Mouse (Mus musculus) stomach, postnatal 0 days (tissue): Measurements from ENCODE around the gene Olfr1276. TPM values are rescaled to one million over a fixed set of nuclear protein-coding genes. Genes with fewer than 3 reads are reported as not detected.

ENCODE experiments used
- ATAC-seq: fragments of 200-750 bp; cut with Nextera tagmentation; 2 replicates; pipeline ENCODE4 v1.8.0; 2017; ENCODE audit not compliant: low FRiP score, low TSS enrichment
- DNase-seq: peaks from one replicate; pipeline ENCODE4 v3.0.0-alpha.2; 2016; ENCODE audit warnings: low spot score
- H3K27ac ChIP-seq: fragments of 300-500 bp; sonication (generic); replicated peaks from 2 replicates; pipeline ENCODE4 v1.5.1; 2014; ENCODE audit warnings: mild to moderate bottlenecking, control low read depth
- H3K27me3 ChIP-seq: fragments of 300-500 bp; sonication (generic); 2 replicates; pipeline ENCODE4 v1.6.1; 2014; ENCODE audit warnings: low read length; ENCODE audit not compliant: control insufficient read depth, insufficient read depth
- H3K36me3 ChIP-seq: fragments of 300-500 bp; sonication (generic); 2 replicates; pipeline ENCODE4 v1.6.1; 2014; ENCODE audit warnings: low read length, mixed read lengths; ENCODE audit not compliant: control insufficient read depth, insufficient read depth
- H3K4me1 ChIP-seq: fragments of 300-500 bp; sonication (generic); replicated peaks from 2 replicates; pipeline ENCODE4 v1.6.1; 2014; ENCODE audit warnings: antibody characterized with exemption; ENCODE audit not compliant: control insufficient read depth, insufficient read depth
- H3K4me2 ChIP-seq: fragments of 300-500 bp; sonication (generic); replicated peaks from 2 replicates; pipeline ENCODE4 v1.6.1; 2014; ENCODE audit warnings: low read depth, mild to moderate bottlenecking, control low read depth, moderate library complexity
- H3K4me3 ChIP-seq: fragments of 300-500 bp; sonication (generic); 2 replicates; pipeline ENCODE4 v1.5.1; 2014; ENCODE audit warnings: low read depth, low read length, control low read depth
- H3K9ac ChIP-seq: fragments of 300-500 bp; sonication (generic); 2 replicates; pipeline ENCODE4 v1.6.1; 2014; ENCODE audit warnings: mild to moderate bottlenecking, low read length, control low read depth, mixed read lengths
- H3K9me3 ChIP-seq: fragments of 300-500 bp; sonication (generic); 2 replicates; pipeline ENCODE4 v1.6.1; 2016; ENCODE audit warnings: low read length; ENCODE audit not compliant: control insufficient read depth
- CTCF ChIP-seq: IDR thresholded peaks from 2 replicates; pipeline ENCODE4 v1.5.1; 2016; ENCODE audit warnings: antibody characterized with exemption, low read depth, mild to moderate bottlenecking, moderate library complexity
- EP300 ChIP-seq: optimal IDR thresholded peaks from 2 replicates; pipeline ENCODE3; 2016; ENCODE audit warnings: antibody characterized with exemption
- polyA plus RNA-seq: library from polyadenylated mRNA; unstranded; fragments of >200 nt; fragmentation: Nextera tagmentation; extraction: Ambion mirVana; gene quantifications from 2 replicates; pipeline ENCODE4 v1.2.1, GENCODE M21; 2015

Gene Olfr1276
- polyA plus RNA-seq, 1 experiment from 2014 or later = not detected

- Histone ChIP-seq H3K4me1 (no peaks in the 10 kb centered on the region), H3K9ac (no peak within 1 kb of the TSS), H3K27ac (no peak within 1 kb of the TSS), H3K4me3 (no peak within 1 kb of the TSS), H3K36me3 (no peaks in the 10 kb centered on the region), H3K4me2 (no peak within 1 kb of the TSS), H3K9me3 (no peaks in the 10 kb centered on the region), H3K27me3 (no peaks in the 10 kb centered on the region)
- no peak for ATAC-seq
- TF ChIP-seq EP300 (no peak), CTCF (no peak)
- DNase-seq = no peak
Observed at GRCm38 (mm10) chr2:111300374-111300773, 46.1 kb downstream of the Olfr1276 start, which contains the start of gene Olfr1279. Gene Olfr1279, plus strand, starts transcription at chr2:111300635.

Other genes with a start within 250 kb of the Olfr1276 start
- not detected in 2 replicates for gene Gm13941, start 148.5 kb upstream of the Olfr1276 start, polyA plus RNA-seq
- not detected in 2 replicates for gene Gm15130, start 101.6 kb upstream of the Olfr1276 start, polyA plus RNA-seq
- not detected in 2 replicates for gene 4930430A15Rik, start 24.9 kb upstream of the Olfr1276 start, polyA plus RNA-seq
- gene Olfr1275, start 19.2 kb upstream of the Olfr1276 start, polyA plus RNA-seq = not detected in 2 replicates
- gene Olfr1277, start 19.6 kb downstream of the Olfr1276 start, polyA plus RNA-seq = 0.01 TPM in 1 of 2 replicates, not detected in the other
- gene Olfr1278, start 35.6 kb downstream of the Olfr1276 start, polyA plus RNA-seq = not detected in 2 replicates
- gene Olfr1279, start 46.1 kb downstream of the Olfr1276 start, polyA plus RNA-seq = not detected in 2 replicates
- gene Olfr1280, start 59.5 kb downstream of the Olfr1276 start, polyA plus RNA-seq = not detected in 2 replicates
- not detected in 2 replicates for gene Olfr1281, start 72.0 kb downstream of the Olfr1276 start, polyA plus RNA-seq
- gene Olfr1282, start 81.6 kb downstream of the Olfr1276 start, polyA plus RNA-seq = not detected in 2 replicates
- not detected in 2 replicates for gene Olfr1283, start 112.3 kb downstream of the Olfr1276 start, polyA plus RNA-seq
- not detected in 2 replicates for gene Olfr1284, start 121.0 kb downstream of the Olfr1276 start, polyA plus RNA-seq
- gene Olfr1286, start 168.6 kb downstream of the Olfr1276 start, polyA plus RNA-seq = not detected in 2 replicates
- not detected in 2 replicates for gene Olfr1287, start 194.6 kb downstream of the Olfr1276 start, polyA plus RNA-seq
- gene Olfr1288, start 219.6 kb downstream of the Olfr1276 start, polyA plus RNA-seq = not detected in 2 replicates
- gene Olfr1289, start 226.3 kb downstream of the Olfr1276 start, polyA plus RNA-seq = not detected in 2 replicates
- not detected in 2 replicates for gene Olfr1290, start 239.3 kb downstream of the Olfr1276 start, polyA plus RNA-seq
- 0.02 TPM in 1 of 2 replicates, not detected in the other for gene Olfr1291-ps1, start 242.7 kb downstream of the Olfr1276 start, polyA plus RNA-seq